Mouse (Mus musculus) lung, embryonic 15.5 days (tissue): Measurements from ENCODE around the gene Ggcx. TPM values are rescaled to one million over a fixed set of nuclear protein-coding genes. Genes with fewer than 3 reads are reported as not detected.

Experiments used
- ATAC-seq: fragments of 200-750 bp; cut with Nextera tagmentation; 2 replicates; pipeline ENCODE4 v1.8.0; 2017; ENCODE audit warnings: moderate number of reproducible peaks, borderline replicate concordance; ENCODE audit not compliant: low FRiP score, low TSS enrichment; ENCODE audit errors: extremely low read depth
- H3K27ac ChIP-seq: fragments of 300-500 bp; sonication (generic); 2 replicates; pipeline ENCODE4 v1.5.1; 2015; ENCODE audit warnings: moderate library complexity, mild to moderate bottlenecking, inconsistent platforms
- H3K27me3 ChIP-seq: fragments of 300-500 bp; sonication (generic); 2 replicates; pipeline ENCODE4 v1.6.1; 2015; ENCODE audit warnings: inconsistent platforms
- H3K36me3 ChIP-seq: fragments of 300-500 bp; sonication (generic); 2 replicates; pipeline ENCODE4 v1.6.1; 2015; ENCODE audit warnings: inconsistent platforms
- H3K4me1 ChIP-seq: fragments of 300-500 bp; sonication (generic); 2 replicates; pipeline ENCODE4 v1.6.1; 2015; ENCODE audit warnings: inconsistent platforms
- H3K4me2 ChIP-seq: fragments of 300-500 bp; sonication (generic); 2 replicates; pipeline ENCODE4 v1.6.1; 2015; ENCODE audit warnings: inconsistent platforms, mild to moderate bottlenecking, moderate library complexity
- H3K4me3 ChIP-seq: fragments of 300-500 bp; sonication (generic); 2 replicates; pipeline ENCODE4 v1.5.1; 2015; ENCODE audit warnings: mild to moderate bottlenecking, inconsistent platforms
- H3K9ac ChIP-seq: fragments of 300-500 bp; sonication (generic); 2 replicates; pipeline ENCODE4 v1.6.1; 2015; ENCODE audit warnings: inconsistent platforms
- H3K9me3 ChIP-seq: fragments of 300-500 bp; sonication (generic); 2 replicates; pipeline ENCODE4 v1.6.1; 2016; ENCODE audit warnings: inconsistent platforms
- WGBS: fragments of 180-500 bp; shearing (Covaris S2); methylation state at CpG from one replicate; pipeline ENCODE4 v1.1.7; 2015; 5-methylcytosine and 5-hydroxymethylcytosine counted together
- polyA plus RNA-seq: library from polyadenylated mRNA; unstranded; fragments of >200 nt; fragmentation: Nextera tagmentation; extraction: Ambion mirVana; gene quantifications from 2 replicates; pipeline ENCODE4 v1.2.1, GENCODE M21; 2015

Gene Ggcx
- polyA plus RNA-seq = 36.5 and 40.0 TPM in 2 replicates

DNA sequence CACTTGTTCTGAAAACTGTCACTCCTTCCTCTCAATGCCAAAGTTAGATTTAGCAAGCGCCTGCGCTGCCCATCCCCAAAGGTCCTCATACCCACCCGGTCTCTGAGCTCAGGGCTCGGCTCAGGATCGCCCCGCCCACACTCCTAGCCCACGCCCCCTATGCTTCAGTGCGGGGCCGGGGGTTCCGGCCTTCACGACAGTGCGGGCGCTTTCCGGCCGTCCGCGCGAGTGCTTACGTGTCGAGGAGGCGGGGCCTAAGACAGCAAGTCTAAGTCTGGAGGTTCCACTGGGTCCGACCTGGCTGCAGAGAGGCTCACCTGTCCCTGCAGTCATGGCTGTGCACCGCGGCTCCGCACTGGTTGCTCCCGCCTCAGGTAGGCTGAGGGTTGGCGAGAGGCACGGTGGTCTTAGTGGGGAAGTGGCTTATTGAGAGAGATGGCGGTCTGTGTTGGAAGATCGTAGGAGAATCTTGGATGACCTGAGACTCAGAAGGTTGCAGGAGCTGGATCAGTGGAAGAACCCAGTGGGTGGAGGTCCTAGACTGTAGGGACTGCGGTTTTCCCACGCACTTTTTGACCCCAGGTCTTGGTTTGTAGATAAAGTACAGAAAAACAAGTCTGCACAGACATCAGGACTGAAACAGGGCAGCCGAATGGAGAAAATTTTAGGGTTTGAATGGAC, at the start of gene Ggcx:
Ggcx (plus strand) TSS at position 233 of the 681 bp plus-strand sequence.
- Histone ChIP-seq H3K4me1 (peaks cover 24% of the 10 kb centered on the region), H3K27me3 (no peaks in the 10 kb centered on the region), H3K36me3 (peaks cover 15% of the 10 kb centered on the region), H3K27ac (peak within 1 kb of the TSS; percentile 56), H3K9me3 (no peaks in the 10 kb centered on the region), H3K4me3 (peak within 1 kb of the TSS; percentile 77), H3K4me2 (peak within 1 kb of the TSS; percentile 56), H3K9ac (peak within 1 kb of the TSS; percentile 84)
- under 1% methylated on average over 33 of the region's 33 CpGs for WGBS
- ATAC-seq = peak; percentile 97

DNA sequence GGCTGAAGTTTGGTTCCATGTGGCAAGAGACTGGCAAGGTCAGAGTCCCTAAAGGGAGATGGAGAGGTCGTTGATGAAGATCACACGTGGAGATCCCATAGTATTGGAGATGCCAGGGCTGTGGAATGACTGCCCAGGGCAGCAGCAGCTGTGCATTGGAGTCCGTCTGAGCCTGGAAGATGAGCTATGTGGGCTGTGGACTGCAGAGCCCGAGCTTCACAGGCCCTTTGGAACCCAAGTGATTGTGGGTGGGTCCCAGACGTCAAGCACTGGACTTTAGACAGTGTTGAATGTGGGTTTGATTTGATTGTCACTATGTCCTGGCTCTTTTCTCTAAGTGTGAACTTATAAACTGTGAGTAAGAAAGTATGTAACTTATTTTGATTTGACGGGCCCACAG, 49.1 kb upstream of the Ggcx start:
- no peaks in the 10 kb centered on the region for H3K9me3 ChIP-seq
- no peak overlapping the region for H3K4me3 ChIP-seq
- H3K4me2 ChIP-seq = no peak overlapping the region
- peaks cover 29% of the 10 kb centered on the region for H3K4me1 ChIP-seq
- 58% methylated on average over 6 of the region's 6 CpGs for WGBS
- no peaks in the 10 kb centered on the region for H3K27me3 ChIP-seq
- no peak for ATAC-seq
- no peak overlapping the region for H3K9ac ChIP-seq
- H3K27ac ChIP-seq = no peak overlapping the region
- H3K36me3 ChIP-seq = 0 out of 2 replicates have a peak, but pooled peaks cover 4% of the 10 kb centered on the region

DNA sequence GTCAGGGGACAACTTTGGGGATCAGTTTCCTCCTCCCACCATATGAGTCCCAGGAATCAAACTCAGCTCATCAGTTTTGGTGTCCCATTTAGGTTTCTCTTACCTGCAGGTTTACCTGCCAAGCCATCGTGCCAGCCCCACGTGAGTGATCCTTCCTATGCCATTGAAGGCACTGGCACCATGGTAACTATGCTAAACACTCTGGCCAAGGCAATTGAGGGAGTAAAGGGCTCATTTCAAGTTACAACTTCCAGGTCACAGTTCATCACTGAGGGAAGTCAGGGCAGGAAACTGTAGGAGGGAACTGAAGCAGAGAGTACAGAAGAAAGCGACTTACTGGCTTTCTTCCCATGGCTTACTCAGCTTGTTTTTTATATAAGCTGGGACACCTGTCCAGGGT, 47.8 kb upstream of the Ggcx start:
- Histone ChIP-seq H3K9me3 (no peaks in the 10 kb centered on the region), H3K36me3 (no peaks in the 10 kb centered on the region), H3K4me3 (no peak overlapping the region), H3K9ac (no peak overlapping the region), H3K4me2 (no peak overlapping the region), H3K27me3 (no peaks in the 10 kb centered on the region), H3K27ac (no peak overlapping the region), H3K4me1 (peaks cover 26% of the 10 kb centered on the region)
- ATAC-seq = no peak
- 51% methylated on average over 3 of the region's 3 CpGs for WGBS

DNA sequence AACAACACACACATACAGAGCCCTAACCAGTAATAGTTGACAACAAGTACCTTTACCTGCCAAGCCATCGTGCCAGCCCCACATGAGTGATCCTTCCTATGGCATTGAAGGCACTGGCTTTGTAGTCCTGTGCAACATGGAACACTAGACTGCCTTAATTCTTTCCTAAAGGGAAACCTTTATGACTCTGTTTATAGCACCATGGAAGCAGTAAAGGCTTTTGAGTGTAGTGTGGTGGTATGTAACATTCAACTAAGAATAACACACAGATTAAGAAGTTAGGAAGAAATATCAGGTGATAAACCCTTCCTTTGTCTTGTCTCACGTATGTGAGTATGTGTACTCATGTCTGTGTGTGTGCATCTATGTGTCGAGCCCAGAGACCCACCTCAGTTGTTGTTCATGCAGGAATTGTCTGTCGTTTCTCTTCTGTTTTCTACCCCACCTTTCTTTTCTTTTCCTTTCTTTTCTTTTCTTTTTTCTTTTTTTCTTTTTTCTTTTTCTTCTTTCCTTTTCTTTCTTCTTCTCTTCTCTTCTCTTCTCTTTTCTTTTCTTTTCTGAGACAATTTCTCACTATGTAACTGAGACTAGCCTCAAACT, 47.2 kb upstream of the Ggcx start, which contains the start of gene Rnf181:
Rnf181 (minus strand) TSS at position 113 of the 600 bp plus-strand sequence.
- Histone ChIP-seq H3K9me3 (no peaks in the 10 kb centered on the region), H3K4me1 (peaks cover 25% of the 10 kb centered on the region), H3K4me3 (no peak within 1 kb of the TSS), H3K4me2 (no peak within 1 kb of the TSS), H3K9ac (no peak within 1 kb of the TSS), H3K36me3 (no peaks in the 10 kb centered on the region), H3K27me3 (no peaks in the 10 kb centered on the region), H3K27ac (no peak within 1 kb of the TSS)
- ATAC-seq = no peak
- WGBS = 66% methylated on average over 4 of the region's 4 CpGs

DNA sequence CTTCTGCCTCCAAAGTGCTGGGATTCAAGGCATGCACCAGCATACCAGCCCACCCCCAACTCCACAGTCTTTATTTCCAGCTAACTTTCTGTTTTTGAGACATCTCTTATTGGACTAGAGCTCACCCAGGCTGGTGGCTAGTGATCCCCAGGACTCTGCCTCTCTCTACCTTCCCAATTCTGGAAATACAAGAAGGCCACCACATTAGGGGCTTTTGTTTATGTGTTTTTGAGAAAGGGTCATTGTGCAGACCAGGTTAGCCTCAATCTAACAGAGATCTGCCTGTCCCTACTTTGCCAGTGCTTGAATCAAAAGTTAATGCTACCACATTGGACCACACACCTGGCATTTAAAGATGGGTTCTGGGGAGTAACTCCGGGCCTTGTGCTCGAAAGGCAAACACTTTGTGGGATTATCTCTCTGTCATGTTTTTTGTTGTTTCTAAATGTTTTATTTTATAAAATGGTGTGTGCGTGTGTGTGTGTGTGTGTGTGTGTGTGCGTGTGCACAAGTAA, 46.6 kb upstream of the Ggcx start:
- Histone ChIP-seq H3K4me3 (no peak overlapping the region), H3K9me3 (no peaks in the 10 kb centered on the region), H3K9ac (no peak overlapping the region), H3K27me3 (no peaks in the 10 kb centered on the region), H3K36me3 (no peaks in the 10 kb centered on the region), H3K4me2 (no peak overlapping the region), H3K4me1 (peaks cover 28% of the 10 kb centered on the region), H3K27ac (no peak overlapping the region)
- ATAC-seq = no peak
- WGBS = 70% methylated on average over 4 of the region's 4 CpGs

DNA sequence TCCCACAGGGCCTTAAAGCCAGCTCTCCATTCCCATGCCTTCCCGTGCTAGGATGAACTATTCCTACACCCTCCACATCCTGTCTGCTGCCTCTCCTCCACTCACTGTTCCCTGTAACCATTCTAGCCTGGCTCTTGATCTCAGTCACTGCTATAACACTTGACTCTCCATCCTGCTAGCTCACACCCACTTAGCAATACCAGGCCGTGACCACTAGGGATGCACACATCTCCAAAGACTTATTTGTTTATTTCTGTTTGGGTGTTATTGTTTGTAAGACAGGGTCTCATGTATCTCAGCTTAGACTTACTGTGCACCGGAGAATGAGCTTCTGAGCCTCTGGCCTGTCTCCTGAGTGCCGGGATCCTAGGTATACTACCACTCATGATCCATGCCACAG, 44.6 kb upstream of the Ggcx start:
- H3K4me1 ChIP-seq = peaks cover 34% of the 10 kb centered on the region
- no peaks in the 10 kb centered on the region for H3K36me3 ChIP-seq
- H3K9me3 ChIP-seq = no peaks in the 10 kb centered on the region
- H3K4me3 ChIP-seq = no peak overlapping the region
- WGBS = 63% methylated on average over 4 of the region's 4 CpGs
- ATAC-seq = no peak
- H3K9ac ChIP-seq = no peak overlapping the region
- H3K27ac ChIP-seq = no peak overlapping the region
- H3K4me2 ChIP-seq = no peak overlapping the region
- H3K27me3 ChIP-seq = no peaks in the 10 kb centered on the region

DNA sequence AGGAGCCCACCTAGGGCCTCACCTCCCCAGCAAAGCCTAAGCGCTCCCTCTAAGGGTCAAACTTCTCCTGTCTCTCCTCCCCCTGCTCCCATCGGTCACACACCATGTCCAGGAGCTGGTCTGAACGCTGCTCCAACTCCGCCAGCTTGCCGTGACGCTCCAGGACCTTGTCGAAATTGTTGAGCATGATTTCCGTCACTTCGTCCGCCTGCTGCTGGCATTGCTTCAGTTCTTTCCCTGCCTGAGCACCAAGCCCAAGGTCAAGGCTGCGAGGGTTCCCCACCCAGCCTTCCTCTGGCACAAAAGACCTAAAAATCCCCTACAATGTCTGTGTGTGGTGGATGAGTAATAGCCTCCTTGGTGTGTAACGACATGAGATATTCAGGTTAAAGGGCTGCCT, 44.0 kb upstream of the Ggcx start:
- Histone ChIP-seq H3K4me3 (no peak overlapping the region), H3K4me1 (peaks cover 34% of the 10 kb centered on the region), H3K27ac (peak overlapping the region; percentile 59; the same call in 1 of the 2 replicates), H3K9me3 (no peaks in the 10 kb centered on the region), H3K9ac (no peak overlapping the region), H3K36me3 (no peaks in the 10 kb centered on the region), H3K27me3 (no peaks in the 10 kb centered on the region), H3K4me2 (no peak overlapping the region)
- 72% methylated on average over 12 of the region's 12 CpGs for WGBS
- no peak for ATAC-seq

DNA sequence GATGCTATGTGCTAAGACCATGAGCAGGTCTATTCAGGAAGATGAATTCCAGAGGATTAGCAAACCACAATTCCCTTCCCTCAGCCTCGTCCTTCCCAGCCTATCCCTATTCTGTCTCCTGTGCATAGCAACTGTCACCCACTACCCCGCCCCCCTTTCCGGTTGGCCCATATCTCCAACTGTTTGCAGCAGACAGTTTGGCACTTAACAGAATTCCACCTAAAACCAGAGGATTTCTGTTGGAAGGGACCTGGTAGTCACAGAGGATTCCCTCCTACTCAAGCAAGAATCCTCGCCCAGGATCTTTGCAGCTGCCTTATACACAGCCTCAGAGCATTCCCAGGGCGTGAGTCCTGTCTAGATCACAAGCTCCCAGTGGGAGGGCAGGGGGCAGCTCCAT, 43.0 kb upstream of the Ggcx start:
- peak; percentile 44; the same call in 1 of the 2 replicates for ATAC-seq
- no peaks in the 10 kb centered on the region for H3K36me3 ChIP-seq
- 28% methylated on average over 5 of the region's 5 CpGs for WGBS

DNA sequence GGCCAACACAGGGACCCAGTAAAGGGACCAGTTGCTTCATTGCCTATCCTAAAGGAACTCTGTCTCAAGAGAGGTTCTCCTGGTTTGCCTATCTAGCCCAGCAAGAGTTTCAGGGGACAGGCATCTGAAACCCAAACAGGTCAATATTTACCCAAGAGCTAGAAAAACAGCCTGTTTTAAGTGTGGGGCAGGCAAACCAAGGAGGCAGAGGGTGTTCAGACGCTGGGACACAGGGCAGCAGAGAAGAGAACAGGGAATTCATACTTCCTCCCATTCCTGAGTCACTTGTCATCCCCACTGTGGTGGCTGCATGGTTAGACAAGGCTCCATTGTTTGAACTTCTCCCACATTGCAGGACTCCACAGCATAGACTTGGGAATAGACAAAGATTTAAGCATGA, 42.5 kb upstream of the Ggcx start:
- Histone ChIP-seq H3K4me1 (peaks cover 34% of the 10 kb centered on the region), H3K9me3 (no peaks in the 10 kb centered on the region), H3K4me2 (no peak overlapping the region), H3K9ac (no peak overlapping the region), H3K4me3 (no peak overlapping the region), H3K27me3 (no peaks in the 10 kb centered on the region), H3K27ac (peak overlapping the region; percentile 59), H3K36me3 (no peaks in the 10 kb centered on the region)
- ATAC-seq = no peak
- WGBS = 11% methylated on average over 1 of the region's 1 CpGs

More for the DNA sequence above, 43.0 kb upstream of the Ggcx start:
- peak overlapping the region; percentile 59 for H3K27ac ChIP-seq
- H3K4me3 ChIP-seq = no peak overlapping the region
- H3K4me1 ChIP-seq = peaks cover 34% of the 10 kb centered on the region
- H3K9ac ChIP-seq = no peak overlapping the region
- no peaks in the 10 kb centered on the region for H3K9me3 ChIP-seq
- no peak overlapping the region for H3K4me2 ChIP-seq
- H3K27me3 ChIP-seq = no peaks in the 10 kb centered on the region

DNA sequence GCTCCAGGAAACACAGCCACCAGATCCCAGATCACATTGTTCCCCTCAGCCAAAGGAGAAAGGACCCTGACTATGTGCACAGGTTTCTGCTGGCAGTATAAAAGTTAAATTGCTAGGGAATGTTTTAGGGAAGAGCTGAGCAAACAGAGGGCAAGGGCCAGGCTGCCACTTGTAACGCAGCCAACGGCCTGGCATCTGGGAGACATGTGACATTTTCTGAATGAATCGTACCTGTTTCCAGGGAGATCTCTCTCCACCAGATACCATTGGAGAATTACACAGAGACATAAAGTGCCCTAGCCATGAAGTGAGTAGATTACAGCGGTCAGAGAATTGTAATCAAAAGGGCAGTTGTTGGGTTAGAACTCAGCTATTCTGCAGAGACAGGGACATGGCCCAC, 40.9 kb upstream of the Ggcx start:
- Histone ChIP-seq H3K27me3 (no peaks in the 10 kb centered on the region), H3K27ac (peak overlapping the region; percentile 59), H3K9ac (no peak overlapping the region), H3K9me3 (no peaks in the 10 kb centered on the region), H3K4me1 (peaks cover 34% of the 10 kb centered on the region), H3K4me3 (no peak overlapping the region), H3K36me3 (no peaks in the 10 kb centered on the region), H3K4me2 (no peak overlapping the region)
- ATAC-seq = no peak
- 57% methylated on average over 4 of the region's 4 CpGs for WGBS

DNA sequence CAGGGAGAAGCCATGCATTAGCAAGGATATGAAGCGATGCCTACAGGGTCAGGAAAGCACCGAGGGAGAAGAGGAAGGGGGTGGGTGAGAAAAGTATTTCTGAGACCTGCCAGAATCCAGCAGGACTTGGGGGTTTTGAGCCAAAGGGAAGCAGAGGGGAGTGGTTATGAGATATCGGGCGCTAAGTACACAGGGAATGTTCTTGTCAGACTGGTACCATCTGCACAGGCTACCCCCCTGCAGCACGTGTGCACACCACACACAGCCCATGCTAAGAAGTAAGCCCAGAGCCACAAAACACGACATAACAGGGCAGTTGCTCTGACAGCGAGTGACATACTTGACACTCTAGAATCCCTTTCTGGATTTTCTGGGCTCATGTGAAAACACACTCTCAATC, 39.9 kb upstream of the Ggcx start:
- H3K9me3 ChIP-seq = no peaks in the 10 kb centered on the region
- no peaks in the 10 kb centered on the region for H3K36me3 ChIP-seq
- no peak overlapping the region for H3K9ac ChIP-seq
- 31% methylated on average over 7 of the region's 7 CpGs for WGBS
- no peaks in the 10 kb centered on the region for H3K27me3 ChIP-seq
- peaks cover 34% of the 10 kb centered on the region for H3K4me1 ChIP-seq
- H3K4me2 ChIP-seq = peak overlapping the region; percentile 0; the same call in 1 of the 2 replicates
- peak overlapping the region; percentile 59 for H3K27ac ChIP-seq
- ATAC-seq = peak; percentile 21; the same call in 1 of the 2 replicates
- no peak overlapping the region for H3K4me3 ChIP-seq
